Mouse (Mus musculus): ENCODE data around the gene Meis2.

The Meis2 gene

GRCm38 (mm10) chr2:115890715-115891114 is 174.9 kb downstream of the Meis2 start:
- DNase-seq, result no peak

- DNase-seq, result no peak
These were observed 175.6 kb downstream of the Meis2 start for GRCm38 (mm10) chr2:115890030-115890429.

GRCm38 (mm10) chr2:115889212-115889611 is 176.4 kb downstream of the Meis2 start:
- no peak for DNase-seq

- no peak for DNase-seq
These were observed 177.1 kb downstream of the Meis2 start for GRCm38 (mm10) chr2:115888336-115889077.

GRCm38 (mm10) chr2:115887631-115888030 is 178.0 kb downstream of the Meis2 start:
- DNase-seq, result no peak

- no peak for DNase-seq
These were observed 181.5 kb downstream of the Meis2 start for GRCm38 (mm10) chr2:115884184-115884583.

- DNase-seq, result no peak
These were observed 182.1 kb downstream of the Meis2 start for GRCm38 (mm10) chr2:115883520-115883919.

GRCm38 (mm10) chr2:115875802-115876531 is 189.7 kb downstream of the Meis2 start:
- no peak for DNase-seq

GRCm38 (mm10) chr2:115872851-115873250 is 192.8 kb downstream of the Meis2 start:
- no peak for DNase-seq

- no peak for DNase-seq
These were observed 195.7 kb downstream of the Meis2 start for GRCm38 (mm10) chr2:115869966-115870365.

GRCm38 (mm10) chr2:115860600-115861347 is 204.9 kb downstream of the Meis2 start:
- DNase-seq, result peak; percentile 36 to 55

- peak in 1 of 2 experiments; percentile 13 for DNase-seq
These were observed 205.5 kb downstream of the Meis2 start for GRCm38 (mm10) chr2:115860141-115860480.

- peak; percentile 26 to 45 for DNase-seq
These were observed 206.1 kb downstream of the Meis2 start for GRCm38 (mm10) chr2:115859371-115860140.

- peak; percentile 13 to 40 for DNase-seq
These were observed 206.7 kb downstream of the Meis2 start for GRCm38 (mm10) chr2:115858927-115859326.

GRCm38 (mm10) chr2:115858246-115858645 is 207.4 kb downstream of the Meis2 start:
- DNase-seq, result peak; percentile 5 to 34

- DNase-seq, result peak in 1 of 2 experiments; percentile 21
These were observed 208.2 kb downstream of the Meis2 start for GRCm38 (mm10) chr2:115857123-115858080.

GRCm38 (mm10) chr2:115856401-115857073 is 209.1 kb downstream of the Meis2 start:
- peak in 1 of 2 experiments; percentile 34 for DNase-seq

- DNase-seq, result peak; percentile 89 to 91
These were observed 209.9 kb downstream of the Meis2 start for GRCm38 (mm10) chr2:115855511-115856400.

- DNase-seq, result peak in 1 of 2 experiments; percentile 34
These were observed 210.8 kb downstream of the Meis2 start for GRCm38 (mm10) chr2:115854828-115855311.

Data from cerebellum, postnatal 10 days (tissue).